ENCODE assay signal across 9 mouse cellular contexts in genomic region chr2:72149059-72149458, GRCm38 (mm10).
DNase-seq lines count a peak whose midpoint lies in the region; ATAC-seq and TF ChIP-seq lines count a peak whose summit lies in the region.
"Had no signal": no experiment of that assay in that cellular context is flagged by ENCODE, and none has a peak within 500 bp of the region (broad histone marks: within the 10 kb centered on the region; RNA-seq: fewer than 3 reads in every experiment).

No protein-coding gene starts in this region.

- no peaks in the 10 kb centered on the region for H3K36me3 ChIP-seq in ES-E14 (ENCODE audit: control insufficient read depth, insufficient read depth, low read length, poor library complexity, severe bottlenecking)
- H3K36me3 ChIP-seq: embryonic facial prominence, embryonic 15.5 days had no signal

- peaks cover 0 to 10% of the 10 kb centered on the region in 2 experiments; a peak in 3 of 4 replicates for H3K4me1 ChIP-seq in ES-E14 (ENCODE audit: control insufficient read depth in 2 of 2, insufficient read depth in 2 of 2, low read length in 2 of 2, poor library complexity in 1 of 2)

- no peak overlapping the region for H3K27ac ChIP-seq in ES-E14 (ENCODE audit: insufficient read depth, low read depth, low read length, poor library complexity, severe bottlenecking)
- H3K27ac ChIP-seq: embryonic facial prominence, embryonic 15.5 days had no signal

- H3K9me3 ChIP-seq in ES-E14 (ENCODE audit: control insufficient read depth, insufficient read depth, low read depth, low read length): no peaks in the 10 kb centered on the region
- H3K9me3 ChIP-seq: embryonic facial prominence, embryonic 15.5 days had no signal

- no peak overlapping the region for H3K9ac ChIP-seq in ES-E14 (ENCODE audit: insufficient read depth, low read depth, low read length, poor library complexity, severe bottlenecking)
- H3K9ac ChIP-seq: embryonic facial prominence, embryonic 15.5 days had no signal

- in situ Hi-C loops in ES-E14 (cut with MboI; ENCODE audit: low sequenced_read_pairs in 2 of 2, unreplicated experiment in 2 of 2): no loop called here

- H3K4me3 ChIP-seq in ES-E14 (ENCODE audit: insufficient read depth in 1 of 2, low read depth in 1 of 2, low read length in 2 of 2, poor library complexity in 1 of 2, severe bottlenecking in 1 of 2): no peak overlapping the region
- H3K4me3 ChIP-seq: embryonic facial prominence, embryonic 15.5 days had no signal

- no peak for ATAC-seq in inflammation-experienced regulatory T-cells, adult 6 months

- peak; percentile 65 for DNase-seq in kidney, adult 18-20 months
- no peak for DNase-seq in kidney, adult 11 months
- DNase-seq in ES-E14 (ENCODE audit: low read depth, low spot score): peak; percentile 35
- DNase-seq in adrenal gland, postnatal 4 days (ENCODE audit: low spot score in 2 of 2): peak; percentile 26 to 52
- peak; percentile 81 for DNase-seq in gastrocnemius, postnatal 10 days
- peak; percentile 66 to 73 for DNase-seq in left cerebral cortex, adult 18-20 months (ENCODE audit: low spot score in 2 of 2)
- DNase-seq in retina, embryonic 14.5 days (ENCODE audit: low spot score): peak; percentile 87

TF ChIP-seq in ES-E14, 5 proteins besides CTCF, POLR2A, EP300 and RAD21:
- TF ChIP-seq HCFC1 (IDR thresholded peaks at IDR 0.05; ENCODE audit: borderline replicate concordance, insufficient read depth, low read length) (no peak), CHD2 (IDR thresholded peaks at IDR 0.05; ENCODE audit: low read depth, low read length) (no peak), ZC3H11A (IDR thresholded peaks at IDR 0.05; ENCODE audit: borderline replicate concordance, low read depth, low read length) (peak; percentile 41; the same call in 1 of the 2 replicates), ZNF384 (IDR thresholded peaks at IDR 0.05; ENCODE audit: low read depth, low read length) (no peak), MAFK (IDR thresholded peaks at IDR 0.05; ENCODE audit: insufficient read depth, low read depth, low read length) (no peak)
